Mouse (Mus musculus): ENCODE data around the gene Cic. TPM values are rescaled to one million over a fixed set of nuclear protein-coding genes. Genes with fewer than 3 reads are reported as not detected.
A peak's percentile ranks its signal among the peaks of the same experiment; 100 is the strongest.
"Not testable (repeated sequence)": the region's sequence is repeated elsewhere in the genome, so short reads cannot be mapped to it uniquely, and the experiment has no call there.

Gene Cic
- polyA plus RNA-seq, 1 experiment from 2014 or later = 27.4 TPM

DNA sequence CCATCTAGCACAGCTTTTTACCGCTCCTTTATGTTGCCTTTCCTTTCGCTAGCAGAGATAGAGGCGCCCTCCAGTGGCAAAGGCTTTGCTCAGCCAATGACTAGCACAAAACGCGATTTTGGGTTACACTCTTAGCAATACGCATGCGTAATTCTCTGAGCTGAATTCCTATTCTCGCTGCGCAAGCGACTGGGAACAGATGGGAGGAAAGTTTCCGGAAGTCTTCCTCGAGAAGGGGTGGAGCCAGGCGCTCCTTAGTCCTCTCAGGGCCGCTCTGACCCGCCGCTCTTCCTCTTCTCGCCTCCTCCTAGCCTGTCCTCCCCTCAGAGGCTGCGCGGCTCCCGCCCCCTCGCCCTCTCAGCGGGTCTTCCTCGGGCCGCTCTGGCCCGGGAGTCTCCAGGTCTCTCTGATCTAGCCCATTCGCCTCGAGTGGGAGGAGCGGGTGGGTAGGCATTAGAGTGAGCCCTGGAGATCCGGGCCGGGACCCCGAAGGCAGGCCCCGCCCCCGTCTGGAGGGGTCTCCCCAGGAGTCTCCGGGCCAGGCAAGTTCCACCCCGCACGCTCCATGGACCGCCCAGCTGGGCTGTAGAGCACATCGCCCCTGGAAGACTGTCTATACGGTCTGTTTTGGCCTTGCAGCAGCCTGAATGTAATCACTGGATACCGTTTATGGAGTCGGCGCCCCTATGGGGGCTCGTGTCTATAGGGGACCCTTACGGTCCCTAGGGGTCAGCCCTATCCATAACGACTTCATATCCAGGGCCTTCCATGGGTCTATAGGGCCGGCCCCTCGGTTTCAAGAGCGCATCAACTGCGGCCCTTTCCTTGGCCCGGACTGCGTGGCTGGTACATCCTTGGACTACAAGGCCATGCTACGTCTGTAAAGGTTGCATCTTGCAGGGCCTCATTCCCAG is 49.3 kb downstream of the Cic start, which contains the start of gene Megf8:
TSS of gene Megf8 (plus strand) at position 633 of the 914 bp plus-strand sequence.
- peak; percentile 98 for ATAC-seq (ENCODE audit: insufficient read depth, low FRiP score)
- WGBS = 1% methylated on average over 52 of the region's 52 CpGs
- peaks cover 15% of the 10 kb centered on the region for H3K4me1 ChIP-seq (ENCODE audit: control insufficient read depth, insufficient read depth, low read length)
- H3K4me3 ChIP-seq (replicated peaks; ENCODE audit: low read length) = peak within 1 kb of the TSS; percentile 72
- H3K27ac ChIP-seq (ENCODE audit: low read length) = peak within 1 kb of the TSS; percentile 91
- peaks cover 30% of the 10 kb centered on the region for H3K27me3 ChIP-seq (ENCODE audit: control insufficient read depth, insufficient read depth, low read length)
- H3K9ac ChIP-seq (ENCODE audit: low read length) = peak within 1 kb of the TSS; percentile 87
- H3K4me2 ChIP-seq (ENCODE audit: low read depth, low read length) = peak within 1 kb of the TSS; percentile 98
- no peaks in the 10 kb centered on the region for H3K36me3 ChIP-seq (ENCODE audit: control insufficient read depth, insufficient read depth, low read length)
- no peaks in the 10 kb centered on the region for H3K9me3 ChIP-seq (replicated peaks; ENCODE audit: control insufficient read depth, low read length)

DNA sequence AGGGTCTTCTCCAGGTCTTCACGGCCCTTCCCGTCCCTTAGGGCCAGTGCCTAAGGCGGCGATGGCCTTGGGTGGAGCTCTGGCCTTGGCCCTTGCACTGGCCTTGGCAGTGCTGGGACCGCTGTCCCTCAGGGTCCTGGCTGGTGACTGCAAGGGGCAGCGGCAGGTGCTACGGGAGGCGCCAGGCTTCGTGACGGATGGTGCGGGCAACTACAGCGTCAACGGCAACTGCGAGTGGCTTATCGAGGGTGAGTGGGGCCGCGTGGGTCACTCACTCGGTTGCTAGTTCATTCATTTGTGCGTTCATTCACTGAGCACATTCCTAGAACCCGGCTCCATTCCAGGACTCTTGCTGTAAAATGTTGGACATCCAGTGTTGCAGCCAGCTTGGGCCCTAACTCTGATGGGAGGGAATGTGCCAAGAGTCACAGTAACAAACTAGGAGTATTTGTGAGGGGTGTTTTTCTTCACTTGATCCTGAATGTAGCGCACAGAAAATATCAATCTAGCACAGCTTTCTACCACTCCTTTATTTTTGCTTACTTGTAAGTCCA is 50.0 kb downstream of the Cic start:
- Histone ChIP-seq H3K36me3 (ENCODE audit: control insufficient read depth, insufficient read depth, low read length) (no peaks in the 10 kb centered on the region), H3K27ac (ENCODE audit: low read length) (peak overlapping the region; percentile 91), H3K4me3 (replicated peaks; ENCODE audit: low read length) (peak overlapping the region; percentile 72), H3K9me3 (replicated peaks; ENCODE audit: control insufficient read depth, low read length) (no peaks in the 10 kb centered on the region), H3K9ac (ENCODE audit: low read length) (peak overlapping the region; percentile 87), H3K27me3 (ENCODE audit: control insufficient read depth, insufficient read depth, low read length) (peaks cover 28% of the 10 kb centered on the region), H3K4me2 (ENCODE audit: low read depth, low read length) (peak overlapping the region; percentile 98), H3K4me1 (ENCODE audit: control insufficient read depth, insufficient read depth, low read length) (peaks cover 20% of the 10 kb centered on the region)
- no peak for ATAC-seq (ENCODE audit: insufficient read depth, low FRiP score)
- WGBS = 8% methylated on average over 21 of the region's 21 CpGs

DNA sequence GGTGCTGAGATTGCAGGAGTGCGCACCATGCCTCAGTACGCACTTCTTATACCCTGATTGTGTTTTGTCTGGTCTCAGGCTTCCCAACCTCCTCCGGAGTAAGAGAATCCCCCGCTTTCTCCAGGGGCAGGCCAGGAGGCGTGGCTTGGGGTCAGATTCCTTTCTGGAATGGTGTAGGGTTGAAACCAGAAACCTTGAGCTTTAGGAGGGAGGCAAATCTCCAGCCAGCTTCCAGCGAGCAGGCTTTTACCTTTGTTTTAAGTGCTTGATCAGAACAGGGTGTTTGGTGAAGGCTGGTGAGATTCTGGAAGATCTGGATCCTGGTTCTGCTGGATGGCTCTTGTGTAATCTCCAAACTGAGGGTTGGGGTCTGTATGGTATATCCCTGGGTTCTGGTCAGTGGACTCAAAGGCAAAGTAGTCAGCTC is 54.6 kb downstream of the Cic start:
- H3K4me2 ChIP-seq (ENCODE audit: low read depth, low read length) = peak overlapping the region; percentile 43
- no peaks in the 10 kb centered on the region for H3K36me3 ChIP-seq (ENCODE audit: control insufficient read depth, insufficient read depth, low read length)
- WGBS = 10% methylated on average over 6 of the region's 6 CpGs
- peak; percentile 77 for ATAC-seq (ENCODE audit: insufficient read depth, low FRiP score)
- H3K4me1 ChIP-seq (ENCODE audit: control insufficient read depth, insufficient read depth, low read length) = peaks cover 8% of the 10 kb centered on the region
- no peaks in the 10 kb centered on the region for H3K27me3 ChIP-seq (ENCODE audit: control insufficient read depth, insufficient read depth, low read length)
- H3K9ac ChIP-seq (ENCODE audit: low read length) = peak overlapping the region; percentile 57
- peak overlapping the region; percentile 83 for H3K27ac ChIP-seq (ENCODE audit: low read length)
- no peaks in the 10 kb centered on the region for H3K9me3 ChIP-seq (replicated peaks; ENCODE audit: control insufficient read depth, low read length)
- H3K4me3 ChIP-seq (replicated peaks; ENCODE audit: low read length) = peak overlapping the region; percentile 28

- no peak overlapping the region for H3K27ac ChIP-seq (ENCODE audit: low read length)
- no peak for ATAC-seq (ENCODE audit: insufficient read depth, low FRiP score)
- H3K4me1 ChIP-seq (ENCODE audit: control insufficient read depth, insufficient read depth, low read length) = peaks cover 8% of the 10 kb centered on the region
- no peak overlapping the region for H3K9ac ChIP-seq (ENCODE audit: low read length)
- H3K4me2 ChIP-seq (ENCODE audit: low read depth, low read length) = no peak overlapping the region
- H3K9me3 ChIP-seq (replicated peaks; ENCODE audit: control insufficient read depth, low read length) = no peaks in the 10 kb centered on the region
- 83% methylated on average over 2 of the region's 2 CpGs for WGBS
- H3K27me3 ChIP-seq (ENCODE audit: control insufficient read depth, insufficient read depth, low read length) = no peaks in the 10 kb centered on the region
- H3K4me3 ChIP-seq (replicated peaks; ENCODE audit: low read length) = no peak overlapping the region
- H3K36me3 ChIP-seq (ENCODE audit: control insufficient read depth, insufficient read depth, low read length) = no peaks in the 10 kb centered on the region
Observed at GRCm38 (mm10) chr7:25323219-25323618, 55.7 kb downstream of the Cic start.

DNA sequence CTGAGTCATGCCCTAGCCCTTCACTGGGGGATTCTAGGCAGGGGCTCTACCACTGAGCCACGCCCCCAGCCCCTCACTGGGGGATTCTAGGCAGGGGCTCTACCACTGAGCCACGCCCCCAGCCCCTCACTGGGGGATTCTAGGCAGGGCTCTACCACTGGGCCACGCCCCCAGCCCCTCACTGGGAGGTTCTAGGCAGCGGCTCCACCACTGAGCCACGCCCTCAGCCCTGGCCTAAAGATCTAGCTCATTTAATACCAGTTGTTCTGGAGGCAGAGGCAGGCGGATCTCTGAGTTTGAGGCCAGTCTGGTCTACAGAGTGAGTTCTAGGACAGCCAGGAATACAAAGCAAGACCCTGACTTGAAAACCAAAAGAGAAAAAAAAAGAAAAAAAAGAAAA is 57.9 kb downstream of the Cic start:
- not testable (repeated sequence) for H3K4me3 ChIP-seq (replicated peaks; ENCODE audit: low read length); H3K36me3 ChIP-seq (ENCODE audit: control insufficient read depth, insufficient read depth, low read length); H3K9me3 ChIP-seq (replicated peaks; ENCODE audit: control insufficient read depth, low read length); H3K9ac ChIP-seq (ENCODE audit: low read length); H3K27me3 ChIP-seq (ENCODE audit: control insufficient read depth, insufficient read depth, low read length); H3K4me2 ChIP-seq (ENCODE audit: low read depth, low read length); ATAC-seq (ENCODE audit: insufficient read depth, low FRiP score); H3K4me1 ChIP-seq (ENCODE audit: control insufficient read depth, insufficient read depth, low read length); H3K27ac ChIP-seq (ENCODE audit: low read length)
- 89% methylated on average over 5 of the region's 6 CpGs for WGBS

GRCm38 (mm10) chr7:25326233-25326632 is 58.7 kb downstream of the Cic start:
- no peaks in the 10 kb centered on the region for H3K9me3 ChIP-seq (replicated peaks; ENCODE audit: control insufficient read depth, low read length)
- no peak overlapping the region for H3K4me3 ChIP-seq (replicated peaks; ENCODE audit: low read length)
- H3K27ac ChIP-seq (ENCODE audit: low read length) = no peak overlapping the region
- no peak overlapping the region for H3K9ac ChIP-seq (ENCODE audit: low read length)
- no peak overlapping the region for H3K4me2 ChIP-seq (ENCODE audit: low read depth, low read length)
- peaks cover 8% of the 10 kb centered on the region for H3K4me1 ChIP-seq (ENCODE audit: control insufficient read depth, insufficient read depth, low read length)
- no peak for ATAC-seq (ENCODE audit: insufficient read depth, low FRiP score)
- H3K27me3 ChIP-seq (ENCODE audit: control insufficient read depth, insufficient read depth, low read length) = no peaks in the 10 kb centered on the region
- no peaks in the 10 kb centered on the region for H3K36me3 ChIP-seq (ENCODE audit: control insufficient read depth, insufficient read depth, low read length)
- 70% methylated on average over 8 of the region's 8 CpGs for WGBS

- ATAC-seq (ENCODE audit: insufficient read depth, low FRiP score) = peak; percentile 67; the same call in 1 of the 2 replicates
- no peak overlapping the region for H3K4me2 ChIP-seq (ENCODE audit: low read depth, low read length)
- no peak overlapping the region for H3K27ac ChIP-seq (ENCODE audit: low read length)
- H3K4me1 ChIP-seq (ENCODE audit: control insufficient read depth, insufficient read depth, low read length) = no peaks in the 10 kb centered on the region
- no peaks in the 10 kb centered on the region; the same call in 1 of the 2 replicates for H3K36me3 ChIP-seq (ENCODE audit: control insufficient read depth, insufficient read depth, low read length)
- no peak overlapping the region for H3K4me3 ChIP-seq (replicated peaks; ENCODE audit: low read length)
- H3K9me3 ChIP-seq (replicated peaks; ENCODE audit: control insufficient read depth, low read length) = no peaks in the 10 kb centered on the region
- no peaks in the 10 kb centered on the region for H3K27me3 ChIP-seq (ENCODE audit: control insufficient read depth, insufficient read depth, low read length)
- H3K9ac ChIP-seq (ENCODE audit: low read length) = no peak overlapping the region
- WGBS = 44% methylated on average over 16 of the region's 16 CpGs
Observed at GRCm38 (mm10) chr7:25333596-25334307, 66.2 kb downstream of the Cic start.

- no peaks in the 10 kb centered on the region; the same call in 1 of the 2 replicates for H3K36me3 ChIP-seq (ENCODE audit: control insufficient read depth, insufficient read depth, low read length)
- no peak overlapping the region for H3K9ac ChIP-seq (ENCODE audit: low read length)
- H3K27ac ChIP-seq (ENCODE audit: low read length) = no peak overlapping the region
- no peaks in the 10 kb centered on the region for H3K27me3 ChIP-seq (ENCODE audit: control insufficient read depth, insufficient read depth, low read length)
- WGBS = 87% methylated on average over 12 of the region's 12 CpGs
- H3K4me2 ChIP-seq (ENCODE audit: low read depth, low read length) = no peak overlapping the region
- no peaks in the 10 kb centered on the region for H3K4me1 ChIP-seq (ENCODE audit: control insufficient read depth, insufficient read depth, low read length)
- H3K9me3 ChIP-seq (replicated peaks; ENCODE audit: control insufficient read depth, low read length) = no peaks in the 10 kb centered on the region
- ATAC-seq (ENCODE audit: insufficient read depth, low FRiP score) = no peak
- H3K4me3 ChIP-seq (replicated peaks; ENCODE audit: low read length) = no peak overlapping the region
Observed at GRCm38 (mm10) chr7:25334472-25334871, 67.0 kb downstream of the Cic start.

DNA sequence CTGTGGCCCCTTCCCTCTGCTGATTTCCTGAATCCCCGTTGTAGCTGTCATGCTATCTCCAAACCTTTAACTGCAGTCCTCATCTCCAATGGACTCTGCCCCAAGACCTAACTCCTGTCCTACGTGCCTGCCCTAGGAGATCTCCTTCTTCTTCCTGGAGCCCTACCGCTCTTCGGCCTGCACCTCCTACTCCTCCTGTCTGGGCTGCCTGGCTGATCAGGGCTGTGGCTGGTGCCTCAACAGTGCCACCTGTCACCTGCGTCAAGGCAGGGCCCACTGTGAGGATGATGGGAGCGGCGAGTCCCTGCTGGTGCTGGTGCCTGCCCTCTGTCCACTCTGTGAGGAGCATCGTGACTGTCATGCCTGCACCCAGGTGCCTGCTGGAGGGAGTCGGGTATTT is 71.8 kb downstream of the Cic start:
- no peak for ATAC-seq (ENCODE audit: insufficient read depth, low FRiP score)
- no peaks in the 10 kb centered on the region for H3K27me3 ChIP-seq (ENCODE audit: control insufficient read depth, insufficient read depth, low read length)
- no peaks in the 10 kb centered on the region for H3K9me3 ChIP-seq (replicated peaks; ENCODE audit: control insufficient read depth, low read length)
- whole genome bisulfite sequencing = 85% methylated on average over 9 of the region's 9 CpGs
- H3K27ac ChIP-seq (ENCODE audit: low read length) = no peak overlapping the region
- no peak overlapping the region for H3K9ac ChIP-seq (ENCODE audit: low read length)
- H3K4me1 ChIP-seq (ENCODE audit: control insufficient read depth, insufficient read depth, low read length) = no peaks in the 10 kb centered on the region
- no peak overlapping the region for H3K4me2 ChIP-seq (ENCODE audit: low read depth, low read length)
- no peaks in the 10 kb centered on the region; the same call in 1 of the 2 replicates for H3K36me3 ChIP-seq (ENCODE audit: control insufficient read depth, insufficient read depth, low read length)
- no peak overlapping the region for H3K4me3 ChIP-seq (replicated peaks; ENCODE audit: low read length)

All from stomach, embryonic 16.5 days (tissue).